Mouse (Mus musculus) cerebellum, postnatal 10 days (tissue): ENCODE data around the gene Vmn1r212.
"Not testable (repeated sequence)": the region's sequence is repeated elsewhere in the genome, so short reads cannot be mapped to it uniquely, and the experiment has no call there.

Experiments used
- DNase-seq, 2 experiments: peaks; one replicate each; pipeline ENCODE4 v3.0.0; 2021; ENCODE audit warnings: mixed read lengths in 2 of 2

Vmn1r212 gene

DNA sequence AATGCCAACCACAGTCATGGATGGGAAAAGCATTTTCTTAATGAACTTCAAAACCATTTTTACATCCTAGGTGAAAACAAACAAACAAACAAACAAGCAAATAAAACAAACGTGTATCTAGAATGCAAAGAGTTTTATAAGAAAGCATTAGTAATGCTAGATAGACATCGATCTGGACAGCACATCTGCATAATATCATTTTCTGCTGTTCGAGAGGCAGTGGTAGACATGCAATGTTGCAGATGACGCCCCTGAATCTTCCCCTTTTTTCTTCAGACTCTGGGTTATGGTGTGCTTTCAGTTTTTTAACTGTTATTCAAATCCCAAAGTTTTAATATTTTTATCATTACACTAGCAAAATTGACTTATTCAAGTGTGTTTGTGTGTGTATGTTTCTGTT lies at the start of gene Vmn1r212:
TSS of gene Vmn1r212 (minus strand) at position 101 of the 400 bp plus-strand sequence.
- no peak for DNase-seq

DNA sequence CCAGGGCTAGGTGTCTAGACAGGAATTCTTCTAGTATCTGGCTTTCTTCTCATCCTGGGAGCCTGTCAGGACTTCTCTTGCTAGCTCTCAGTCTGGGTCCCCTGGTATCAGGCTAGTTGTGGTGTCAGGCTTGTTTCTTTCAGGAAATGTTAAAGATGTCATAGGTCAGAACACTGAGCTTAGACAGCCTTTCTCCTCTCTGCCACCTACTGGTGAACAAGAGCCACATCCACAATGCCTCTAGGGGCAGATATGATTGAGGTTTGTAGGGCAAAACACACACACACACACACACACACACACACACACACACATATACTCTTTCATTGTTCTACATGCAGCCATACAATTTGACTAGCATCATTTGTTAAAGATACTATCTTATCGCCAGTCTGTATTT lies 4.7 kb downstream of the Vmn1r212 start:
- no peak for DNase-seq

DNA sequence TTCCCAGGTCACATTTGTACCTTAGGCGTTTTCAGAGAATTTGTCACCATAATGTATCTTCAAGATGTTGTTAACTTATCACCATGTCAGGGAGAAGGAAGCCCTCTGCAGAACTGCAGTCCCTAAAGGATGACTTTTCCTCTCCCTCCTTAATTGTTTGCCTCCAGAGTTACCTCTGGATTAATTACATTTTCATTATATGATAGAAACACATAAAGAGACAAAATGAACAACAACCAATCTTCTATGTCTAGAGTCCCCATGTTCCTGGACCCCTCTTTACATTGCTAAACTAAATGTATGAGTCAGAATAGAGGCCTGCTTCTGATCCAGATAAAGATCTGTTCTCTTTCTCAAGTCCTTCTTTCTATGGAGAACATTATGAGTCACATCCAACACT lies 26.5 kb downstream of the Vmn1r212 start, which contains the start of gene Vmn1r211:
TSS of gene Vmn1r211 (minus strand) at position 101 of the 400 bp plus-strand sequence.
- DNase-seq: no peak

DNA sequence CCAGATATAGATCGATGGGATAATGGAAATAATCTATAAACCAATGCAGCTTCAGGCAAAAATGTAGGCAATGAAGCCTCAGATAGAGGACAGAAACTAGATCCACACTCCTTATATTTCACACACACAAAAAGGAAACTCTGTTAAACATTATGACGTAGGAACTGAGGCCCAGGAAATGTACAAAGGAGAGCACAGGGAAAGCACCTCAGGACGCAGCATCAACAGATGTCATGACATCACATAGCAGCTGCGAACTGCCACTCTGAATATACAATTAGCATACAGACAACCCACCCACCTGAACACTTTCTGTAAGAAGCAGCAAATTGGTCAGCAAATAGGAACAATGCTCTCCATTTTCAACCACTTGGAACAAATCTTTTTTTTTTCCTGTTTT lies 29.2 kb downstream of the Vmn1r212 start:
- DNase-seq: no peak

DNA sequence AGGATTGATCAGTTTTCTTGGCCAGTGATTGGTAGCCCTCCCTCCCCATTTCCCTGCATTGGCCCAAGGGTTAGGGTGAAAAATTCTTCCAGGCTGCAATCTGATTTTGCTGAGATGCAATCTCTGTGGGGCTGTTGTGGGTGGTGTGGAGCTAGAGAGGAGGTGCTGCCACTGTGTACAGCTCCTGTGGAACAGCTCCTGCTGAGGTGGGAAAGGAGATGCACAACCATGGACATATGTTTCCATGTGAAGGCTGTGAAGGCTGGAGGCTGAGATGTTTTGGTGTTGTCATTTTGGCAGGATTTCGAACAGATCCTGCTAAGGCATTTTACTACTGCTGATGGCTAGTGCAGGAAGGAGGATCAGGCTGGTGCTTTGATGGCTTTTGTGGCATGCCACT lies 37.2 kb downstream of the Vmn1r212 start:
- DNase-seq: no peak

- not testable (repeated sequence) for DNase-seq
These were observed 39.7 kb downstream of the Vmn1r212 start for GRCm38 (mm10) chr13:22844304-22844703.
